Mouse (Mus musculus) E14TG2a.4 (cell line): ENCODE measurements at regions not wholly inside any gene's neighbourhood (a gene's known extent, or its start where the extent isn't known, plus 50 kb on each side); places are given as distances from the start of the nearest gene placed in this dataset.

Source experiments
- CTCF ChIP-seq: conservative IDR thresholded peaks from 2 replicates; pipeline ENCODE4 v1.5.1; 2014; ENCODE audit warnings: low read length
- POU5F1 ChIP-seq: IDR thresholded peaks from 2 replicates; pipeline ENCODE4 v1.6.1; 2014; ENCODE audit warnings: low read length, borderline replicate concordance

DNA sequence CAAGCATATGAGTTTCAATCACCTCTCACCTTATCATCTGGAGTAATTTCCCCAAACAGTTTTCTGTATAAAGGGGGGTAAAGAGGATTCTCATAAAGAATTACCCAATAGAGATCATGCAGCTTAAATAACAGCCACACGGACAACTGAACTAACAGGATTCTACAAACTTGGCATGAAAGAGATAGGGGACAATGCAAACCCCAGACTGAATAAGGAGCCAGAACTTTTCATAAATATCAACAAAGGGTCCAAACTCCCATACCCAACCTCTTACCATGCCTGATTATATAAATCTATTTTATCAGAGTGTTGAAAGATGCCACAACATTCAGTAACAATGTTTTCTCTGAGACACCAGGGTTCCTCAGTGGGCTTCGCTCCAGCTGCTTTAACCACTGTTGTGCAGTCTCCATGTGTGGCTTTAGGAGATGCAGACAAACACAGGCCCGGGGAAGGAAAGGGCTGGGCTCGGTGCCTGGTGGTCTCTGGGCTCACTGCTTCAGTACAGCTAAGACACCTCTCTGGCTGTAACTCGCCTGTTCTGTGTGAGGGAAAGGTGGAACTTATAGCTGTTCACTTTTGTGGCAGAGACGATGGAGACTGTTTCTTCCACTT lies 160.2 kb downstream of the Fndc1 start:
- TF ChIP-seq CTCF (no peak), POU5F1 (no peak)
